Mouse (Mus musculus) forebrain, postnatal 0 days (tissue): ENCODE data around the gene Sprr1a. TPM values are rescaled to one million over a fixed set of nuclear protein-coding genes. Genes with fewer than 3 reads are reported as not detected.

Experiments
- ATAC-seq: fragments of 200-750 bp; cut with Nextera tagmentation; 2 replicates; pipeline ENCODE4 v1.8.0; 2017; ENCODE audit warnings: mild to moderate bottlenecking, moderate library complexity
- DNase-seq: peaks from one replicate; pipeline ENCODE4 v3.0.0-alpha.2; 2015
- H3K27ac ChIP-seq: fragments of 300-500 bp; sonication (generic); 2 replicates; pipeline ENCODE4 v1.5.1; 2014; ENCODE audit warnings: low read depth, mild to moderate bottlenecking, antibody characterized with exemption, low read length, moderate library complexity, mixed read lengths
- H3K27me3 ChIP-seq: fragments of 300-500 bp; sonication (generic); 2 replicates; pipeline ENCODE4 v1.6.1; 2014; ENCODE audit warnings: mild to moderate bottlenecking, low read length, mixed read lengths; ENCODE audit not compliant: insufficient read depth
- H3K36me3 ChIP-seq: fragments of 300-500 bp; sonication (generic); 2 replicates; pipeline ENCODE4 v1.6.1; 2014; ENCODE audit warnings: mild to moderate bottlenecking, moderate library complexity; ENCODE audit not compliant: insufficient read depth
- H3K4me1 ChIP-seq: fragments of 300-500 bp; sonication (generic); 2 replicates; pipeline ENCODE4 v1.6.1; 2014; ENCODE audit warnings: antibody characterized with exemption; ENCODE audit not compliant: insufficient read depth
- H3K4me2 ChIP-seq: fragments of 300-500 bp; sonication (generic); 2 replicates; pipeline ENCODE4 v1.6.1; 2014; ENCODE audit warnings: low read depth, mild to moderate bottlenecking, moderate library complexity
- H3K4me3 ChIP-seq: fragments of 300-500 bp; sonication (generic); 2 replicates; pipeline ENCODE4 v1.5.1; 2014; ENCODE audit warnings: low read depth, low read length, mixed read lengths
- H3K9ac ChIP-seq: fragments of 300-500 bp; sonication (generic); 2 replicates; pipeline ENCODE4 v1.6.1; 2014; ENCODE audit warnings: mild to moderate bottlenecking
- H3K9me3 ChIP-seq: fragments of 300-500 bp; sonication (generic); 2 replicates; pipeline ENCODE4 v1.6.1; 2016; ENCODE audit warnings: low read length
- CTCF ChIP-seq: sonication (generic); IDR thresholded peaks from 2 replicates; pipeline ENCODE4 v1.5.1; 2016; ENCODE audit warnings: antibody characterized with exemption, control low read depth, low read depth
- WGBS: fragments of 180-500 bp; shearing (Covaris S2); extraction: QIAGEN DNeasy Blood & Tissue Kit; methylation state at CpG from one replicate; pipeline ENCODE4 v1.1.7; 2014; 5-methylcytosine and 5-hydroxymethylcytosine counted together
- polyA plus RNA-seq: library from polyadenylated mRNA; unstranded; fragments of >200 nt; fragmentation: Nextera tagmentation; extraction: Ambion mirVana; gene quantifications from 2 replicates; pipeline ENCODE4 v1.2.1, GENCODE M21; 2015
- total RNA-seq: library from RNA; depleted of rRNA; stranded (reverse); fragments of >200 nt; gene quantifications from 2 replicates; pipeline ENCODE4 v1.2.3, GENCODE M21; 2014; rRNA removed

The Sprr1a gene
- total and polyA plus RNA-seq, 2 experiments from 2014 or later, result not detected

DNA sequence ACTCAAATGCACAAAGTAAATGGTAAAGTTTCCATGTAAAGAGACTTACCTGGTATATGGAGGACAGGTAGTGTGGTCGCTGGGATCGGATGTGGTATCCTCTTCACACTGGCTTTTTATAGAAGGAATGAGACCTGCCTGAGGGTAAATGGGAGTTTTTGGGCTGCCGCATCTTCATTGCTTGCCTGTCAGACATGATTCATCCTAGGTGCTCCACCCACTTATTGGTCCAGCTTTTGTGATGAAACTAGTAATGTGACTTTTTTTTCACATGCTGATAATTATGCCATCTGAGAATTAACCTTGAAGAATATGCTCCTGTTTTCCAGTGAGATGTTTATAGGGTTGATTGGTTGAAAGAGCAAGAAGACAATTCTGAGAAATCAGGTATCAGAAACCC, 47.0 kb downstream of the Sprr1a start, which contains the start of gene Sprr1b:
Gene Sprr1b, minus strand, starts transcription at position 101 of the 400 bp plus-strand sequence.
- H3K27me3 ChIP-seq, result no peaks in the 10 kb centered on the region
- DNase-seq (no peak), ATAC-seq (no peak)
- no peaks in the 10 kb centered on the region for H3K4me1 ChIP-seq
- no peaks in the 10 kb centered on the region for H3K9me3 ChIP-seq
- no peak within 1 kb of the TSS for H3K9ac ChIP-seq
- H3K36me3 ChIP-seq, result no peaks in the 10 kb centered on the region
- no peak within 1 kb of the TSS for H3K4me3 ChIP-seq
- no peak within 1 kb of the TSS for H3K27ac ChIP-seq
- TF ChIP-seq CTCF, result no peak
- WGBS, result 98% methylated on average over 3 of the region's 3 CpGs
- H3K4me2 ChIP-seq, result no peak within 1 kb of the TSS

Other genes with a start within 250 kb of the Sprr1a start
- gene Sprr2a3, start 200.5 kb downstream of the Sprr1a start, total RNA-seq, result not detected in 2 replicates
- gene Sprr2a3, start 200.5 kb downstream of the Sprr1a start, polyA plus RNA-seq, result not detected in 2 replicates
- not detected in 2 replicates for gene Sprr2b, start 169.3 kb downstream of the Sprr1a start, total RNA-seq
- gene Sprr2b, start 169.3 kb downstream of the Sprr1a start, polyA plus RNA-seq, result not detected in 2 replicates
- not detected in 2 replicates for gene Sprr2d, start 146.8 kb downstream of the Sprr1a start, total RNA-seq
- gene Sprr2d, start 146.8 kb downstream of the Sprr1a start, polyA plus RNA-seq, result not detected in 2 replicates
- gene Sprr2e, start 133.8 kb downstream of the Sprr1a start, total RNA-seq, result not detected in 2 replicates
- gene Sprr2e, start 133.8 kb downstream of the Sprr1a start, polyA plus RNA-seq, result not detected in 2 replicates
- not detected in 2 replicates for gene Sprr2f, start 120.7 kb downstream of the Sprr1a start, total RNA-seq
- not detected in 2 replicates for gene Sprr2f, start 120.7 kb downstream of the Sprr1a start, polyA plus RNA-seq
- gene Sprr2h, start 100.2 kb downstream of the Sprr1a start, total RNA-seq, result not detected in 2 replicates
- gene Sprr2h, start 100.2 kb downstream of the Sprr1a start, polyA plus RNA-seq, result not detected in 2 replicates
- gene Sprr2i, start 77.9 kb downstream of the Sprr1a start, total RNA-seq, result not detected in 2 replicates
- not detected in 2 replicates for gene Sprr2i, start 77.9 kb downstream of the Sprr1a start, polyA plus RNA-seq
- not detected in 2 replicates for gene Sprr2j-ps, start 67.8 kb downstream of the Sprr1a start, total RNA-seq
- gene Sprr2j-ps, start 67.8 kb downstream of the Sprr1a start, polyA plus RNA-seq, result not detected in 2 replicates
- 2.5 and 6.5 TPM in 2 replicates for gene Gm9774, start 56.5 kb downstream of the Sprr1a start, total RNA-seq
- gene Gm9774, start 56.5 kb downstream of the Sprr1a start, polyA plus RNA-seq, result 9.2 and 12.0 TPM in 2 replicates
- not detected in 2 replicates for gene Sprr2k, start 53.3 kb downstream of the Sprr1a start, total RNA-seq
- gene Sprr2k, start 53.3 kb downstream of the Sprr1a start, polyA plus RNA-seq, result not detected in 2 replicates
- gene Sprr1b, start 47.1 kb downstream of the Sprr1a start, total RNA-seq, result not detected in 2 replicates
- gene Sprr1b, start 47.1 kb downstream of the Sprr1a start, polyA plus RNA-seq, result not detected in 2 replicates
- gene Sprr3, start 27.2 kb downstream of the Sprr1a start, total RNA-seq, result not detected in 2 replicates
- gene Sprr3, start 27.2 kb downstream of the Sprr1a start, polyA plus RNA-seq, result not detected in 2 replicates
- gene Sprr4, start 14.6 kb upstream of the Sprr1a start, total RNA-seq, result not detected in 2 replicates
- not detected in 2 replicates for gene Sprr4, start 14.6 kb upstream of the Sprr1a start, polyA plus RNA-seq
- gene 2310046K23Rik, start 48.6 kb upstream of the Sprr1a start, total RNA-seq, result not detected in 2 replicates
- not detected in 2 replicates for gene 2310046K23Rik, start 48.6 kb upstream of the Sprr1a start, polyA plus RNA-seq
- not detected in 2 replicates for gene Ivl, start 87.8 kb upstream of the Sprr1a start, total RNA-seq
- not detected in 2 replicates for gene Ivl, start 87.8 kb upstream of the Sprr1a start, polyA plus RNA-seq
- gene Smcp, start 103.1 kb upstream of the Sprr1a start, total RNA-seq, result not detected in 2 replicates
- gene Smcp, start 103.1 kb upstream of the Sprr1a start, polyA plus RNA-seq, result not detected in 2 replicates
- gene 2210017I01Rik, start 121.6 kb upstream of the Sprr1a start, total RNA-seq, result not detected in 2 replicates
- gene 2210017I01Rik, start 121.6 kb upstream of the Sprr1a start, polyA plus RNA-seq, result not detected in 2 replicates
- gene Lce6a, start 135.8 kb upstream of the Sprr1a start, total RNA-seq, result not detected in 2 replicates
- not detected in 2 replicates for gene Lce6a, start 135.8 kb upstream of the Sprr1a start, polyA plus RNA-seq
- not detected in 2 replicates for gene Lce1a1, start 162.4 kb upstream of the Sprr1a start, total RNA-seq
- not detected in 2 replicates for gene Lce1a1, start 162.4 kb upstream of the Sprr1a start, polyA plus RNA-seq
- gene Lce1b, start 171.0 kb upstream of the Sprr1a start, total RNA-seq, result not detected in 2 replicates
- gene Lce1b, start 171.0 kb upstream of the Sprr1a start, polyA plus RNA-seq, result not detected in 2 replicates
- gene Lce1a2, start 184.4 kb upstream of the Sprr1a start, total RNA-seq, result not detected in 2 replicates
- gene Lce1a2, start 184.4 kb upstream of the Sprr1a start, polyA plus RNA-seq, result not detected in 2 replicates
- not detected in 2 replicates for gene Lce1c, start 193.4 kb upstream of the Sprr1a start, total RNA-seq
- not detected in 2 replicates for gene Lce1c, start 193.4 kb upstream of the Sprr1a start, polyA plus RNA-seq
- gene Lce1d, start 201.3 kb upstream of the Sprr1a start, total RNA-seq, result not detected in 2 replicates
- gene Lce1d, start 201.3 kb upstream of the Sprr1a start, polyA plus RNA-seq, result not detected in 2 replicates
- gene Lce1e, start 223.2 kb upstream of the Sprr1a start, total RNA-seq, result not detected in 2 replicates
- gene Lce1e, start 223.2 kb upstream of the Sprr1a start, polyA plus RNA-seq, result not detected in 2 replicates
- not detected in 2 replicates for gene Lce1f, start 234.5 kb upstream of the Sprr1a start, total RNA-seq
- gene Lce1f, start 234.5 kb upstream of the Sprr1a start, polyA plus RNA-seq, result not detected in 2 replicates